Mouse (Mus musculus) CD4-positive helper T cell, adult 2 months (primary cell): ENCODE data around the gene Inmt.

Experiments
- DNase-seq: peaks from one replicate; pipeline ENCODE4 v3.0.0-alpha.2; 2012; ENCODE audit warnings: low read depth, missing footprints, low spot score

The Inmt gene

GRCm38 (mm10) chr6:55169818-55170217, 5.0 kb downstream of the Inmt start:
- no peak for DNase-seq

DNA sequence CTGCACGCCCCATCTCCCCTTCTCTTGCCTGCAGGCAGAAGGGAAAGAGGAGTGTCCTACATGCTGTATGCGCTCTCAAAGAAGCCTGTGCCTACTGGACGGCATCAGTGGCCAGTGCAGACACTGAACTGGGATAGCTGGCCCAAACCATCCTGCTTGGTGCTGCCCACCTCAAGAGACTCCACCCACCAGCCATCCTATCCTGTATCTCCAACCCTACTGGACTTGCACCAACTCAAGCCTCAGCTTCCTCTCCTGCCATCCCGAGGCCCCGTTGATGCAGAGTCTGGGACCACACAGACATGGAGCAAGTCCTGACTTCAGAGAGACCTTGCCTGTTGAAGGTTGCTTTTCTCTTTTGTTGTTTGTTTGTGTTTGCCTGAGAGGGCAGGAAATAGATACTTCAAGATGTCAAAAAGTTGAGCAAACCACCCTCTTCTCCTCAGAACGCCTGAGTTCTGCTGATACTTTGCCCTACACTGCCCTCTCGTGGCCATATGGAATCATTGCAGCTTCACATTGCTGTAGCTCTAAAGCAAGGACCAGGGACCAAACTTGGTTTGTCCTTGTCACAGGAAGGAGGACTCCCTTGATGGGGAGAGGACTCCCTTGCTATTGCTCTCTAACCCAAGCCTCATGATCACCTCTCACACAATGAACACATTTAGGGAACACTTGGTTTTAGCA, 7.9 kb downstream of the Inmt start:
- peak; percentile 71 for DNase-seq

DNA sequence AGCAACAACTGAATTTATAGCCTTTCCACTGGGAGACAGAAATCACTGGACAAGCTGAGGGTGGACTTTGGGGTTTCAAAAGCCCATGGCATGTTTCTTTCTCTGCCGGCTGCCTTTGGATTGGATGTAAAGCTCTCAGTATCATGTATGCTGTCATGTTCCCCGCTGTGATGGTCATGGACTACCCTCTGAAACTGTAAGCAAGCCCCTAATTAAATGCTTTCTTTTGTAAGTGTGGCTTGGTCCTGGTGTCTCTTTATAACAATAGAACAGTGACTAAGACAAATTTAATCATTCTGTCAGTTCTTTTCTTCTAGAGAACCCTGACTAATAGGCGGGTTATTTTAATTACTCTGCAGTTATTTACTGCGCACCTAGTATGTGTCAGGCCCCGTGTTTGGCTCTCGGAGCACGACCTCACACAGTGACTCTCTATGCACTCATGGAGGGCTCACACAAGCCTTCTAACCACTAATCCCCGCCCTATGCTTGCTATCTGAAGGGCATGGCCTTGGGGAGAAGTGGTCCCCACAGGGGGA, 11.7 kb downstream of the Inmt start:
- no peak for DNase-seq

- no peak for DNase-seq
These were observed 13.5 kb downstream of the Inmt start for GRCm38 (mm10) chr6:55161311-55161761.

- no peak for DNase-seq
These were observed 15.6 kb downstream of the Inmt start for GRCm38 (mm10) chr6:55159256-55159655.

DNA sequence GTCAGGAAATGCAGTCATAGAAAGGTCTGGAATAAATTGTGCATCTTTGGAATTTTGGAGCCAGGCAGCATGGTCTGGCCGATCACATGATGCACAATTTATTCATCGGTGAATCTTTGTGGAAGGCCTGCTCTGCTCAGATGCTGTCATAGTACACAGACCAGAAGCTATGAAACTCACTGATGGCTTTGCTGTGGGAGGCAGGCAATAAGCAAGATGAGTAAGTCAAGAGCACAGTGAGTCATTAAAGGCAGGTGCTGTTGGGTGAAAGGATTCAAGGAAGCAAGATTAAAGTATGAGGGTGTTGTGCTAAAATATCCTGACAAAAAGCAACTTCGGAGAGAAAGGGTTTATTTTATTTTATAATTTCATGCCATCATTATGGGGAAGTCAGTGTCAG, 22.6 kb downstream of the Inmt start:
- no peak for DNase-seq

DNA sequence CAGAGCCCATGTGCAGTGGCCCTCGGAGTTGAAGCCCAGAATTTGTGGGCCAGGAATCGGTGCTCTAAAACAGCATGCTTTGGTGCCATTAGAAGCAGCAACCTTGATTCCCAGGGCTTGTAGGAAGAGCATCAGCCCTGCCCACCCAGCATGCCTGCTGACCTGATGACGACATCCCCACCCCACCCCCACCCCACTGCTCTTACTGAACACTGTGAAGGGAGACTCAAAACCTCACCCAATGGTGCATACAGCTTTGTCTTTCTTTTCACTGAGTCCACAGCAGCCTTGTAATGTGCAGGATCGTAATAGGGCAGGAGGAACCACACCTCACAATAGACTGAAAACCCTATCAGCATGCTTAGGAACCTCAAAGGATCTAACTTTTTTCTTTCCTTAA, 28.7 kb downstream of the Inmt start:
- DNase-seq = no peak

DNA sequence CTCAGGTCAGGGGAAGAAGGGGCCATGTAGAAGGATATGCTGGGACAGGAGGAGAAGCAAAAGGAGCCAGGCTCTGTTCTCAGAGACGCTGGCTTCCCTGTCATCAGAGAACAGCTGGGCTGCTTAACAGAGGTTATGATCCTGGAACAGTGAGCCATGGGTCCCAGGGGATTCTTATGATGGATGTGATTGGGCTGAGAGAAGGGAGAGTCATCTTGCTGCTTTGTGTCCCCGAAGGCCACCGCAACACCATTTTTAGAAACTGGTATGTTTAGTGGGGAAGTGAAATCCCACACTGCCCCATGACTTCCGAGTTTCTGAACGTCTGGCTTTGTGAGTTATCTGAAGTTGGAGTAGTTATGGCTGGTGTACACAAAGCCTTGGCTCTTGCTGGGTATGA, 29.6 kb downstream of the Inmt start:
- DNase-seq = no peak

- no peak for DNase-seq
These were observed 36.5 kb downstream of the Inmt start for GRCm38 (mm10) chr6:55138343-55138742.

GRCm38 (mm10) chr6:55133425-55133824, 41.4 kb downstream of the Inmt start:
- DNase-seq = no peak

DNA sequence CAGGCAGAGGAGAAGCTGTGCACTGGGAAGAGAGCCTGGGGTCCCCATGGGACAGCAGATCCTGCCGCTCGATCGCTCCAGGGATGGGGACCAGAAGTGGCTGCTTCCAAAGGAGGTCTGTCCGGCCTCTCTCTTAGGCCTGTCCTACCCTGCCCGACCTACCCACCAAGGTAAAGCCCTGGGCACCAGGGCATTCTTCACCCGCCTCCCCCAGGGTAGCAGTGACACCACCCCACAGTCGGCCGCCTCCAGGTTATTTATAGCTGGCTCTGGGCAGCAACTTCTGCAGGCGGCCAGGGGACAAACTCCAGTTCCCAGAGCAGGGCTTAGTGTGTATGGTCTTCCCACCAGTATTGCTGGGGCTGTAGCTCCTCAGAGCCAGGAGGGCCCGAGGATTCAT, 42.0 kb downstream of the Inmt start, which contains the start of gene Crhr2:
TSS of gene Crhr2 (minus strand) at position 223 of the 400 bp plus-strand sequence.
- DNase-seq = no peak

DNA sequence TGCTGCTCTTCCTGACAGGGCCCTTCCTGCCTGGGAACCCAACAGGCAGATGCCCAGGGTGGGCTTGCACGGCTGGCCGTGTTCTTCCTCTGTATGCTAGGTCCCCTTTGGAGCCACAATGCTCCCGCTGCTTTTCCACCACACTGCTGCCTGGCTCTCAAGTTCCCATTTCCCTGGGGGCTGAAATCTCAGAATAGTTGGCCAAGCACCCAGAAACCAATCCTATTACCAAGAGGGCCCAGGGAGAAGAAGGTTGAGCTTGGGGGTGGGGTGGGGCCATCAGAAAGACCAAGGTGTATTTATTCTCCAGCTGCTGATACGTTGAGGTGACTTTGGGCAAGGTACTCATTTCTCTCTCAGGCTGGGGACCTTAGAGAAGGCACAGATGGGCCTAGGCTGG, 43.5 kb downstream of the Inmt start:
- DNase-seq = no peak

GRCm38 (mm10) chr6:55130631-55131030, 44.2 kb downstream of the Inmt start:
- DNase-seq = no peak

- no peak for DNase-seq
These were observed 46.5 kb downstream of the Inmt start for GRCm38 (mm10) chr6:55128391-55128790.

DNA sequence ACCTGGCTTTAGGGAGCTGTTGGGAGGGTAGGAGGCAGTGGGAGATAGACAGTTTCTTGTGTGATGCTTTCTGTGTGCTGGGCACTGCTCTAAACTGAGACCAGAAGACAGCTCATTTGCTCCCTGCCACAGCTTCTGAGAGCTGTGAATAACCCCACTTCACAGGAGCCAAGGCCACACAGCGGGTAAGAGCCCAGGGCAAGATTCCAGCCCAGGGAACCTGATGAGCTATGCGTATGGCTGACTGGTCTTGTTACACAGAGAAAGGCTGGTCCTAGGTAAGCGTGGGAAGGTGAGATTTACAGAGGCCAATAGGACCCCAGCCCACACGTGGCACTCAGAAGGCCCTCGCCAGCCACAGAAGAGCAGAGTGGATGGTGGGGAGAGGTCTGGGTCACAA, 48.3 kb downstream of the Inmt start:
- no peak for DNase-seq

DNA sequence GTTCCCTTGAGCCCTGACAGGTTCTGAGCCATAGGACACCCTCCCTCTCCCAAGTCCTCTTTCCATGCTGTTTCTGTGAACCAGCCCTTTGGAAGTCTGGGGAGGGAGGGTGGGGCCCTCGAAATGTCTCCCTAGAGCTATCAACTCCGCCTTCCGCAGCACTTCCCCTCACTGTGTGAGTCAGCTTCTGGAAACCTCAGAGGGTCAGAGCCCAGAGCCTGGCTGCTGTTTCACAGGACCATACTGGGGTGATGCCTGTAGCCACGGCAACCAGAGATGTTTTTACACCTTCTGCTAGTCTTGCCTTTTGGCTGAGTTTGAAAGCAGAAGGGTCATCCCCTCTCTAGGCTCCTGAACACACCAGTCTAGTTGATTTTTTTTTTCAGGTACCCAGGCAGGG, 51.8 kb downstream of the Inmt start:
- DNase-seq = no peak
